Mouse (Mus musculus) gastrocnemius, postnatal 36 days (tissue): Measurements from ENCODE around the gene Igsf21. TPM values are rescaled to one million over a fixed set of nuclear protein-coding genes. Genes with fewer than 3 reads are reported as not detected.

Source experiments
- DNase-seq, 2 experiments: peaks; one replicate each; pipeline ENCODE4 v3.0.0; 2022
- intact Hi-C: fragments of 180-260 bp; cut with DNase I; formaldehyde crosslinking; loops from one replicate; pipeline ENCODE4 v1.15.1; 2025
- total RNA-seq, 2 experiments: library from RNA; stranded (reverse); gene quantifications; 2 replicates each; pipeline ENCODE4 v1.2.3; 2021

The Igsf21 gene
- total RNA-seq, 2 experiments from 2014 or later = 0.18 TPM; not detected in 1

DNA sequence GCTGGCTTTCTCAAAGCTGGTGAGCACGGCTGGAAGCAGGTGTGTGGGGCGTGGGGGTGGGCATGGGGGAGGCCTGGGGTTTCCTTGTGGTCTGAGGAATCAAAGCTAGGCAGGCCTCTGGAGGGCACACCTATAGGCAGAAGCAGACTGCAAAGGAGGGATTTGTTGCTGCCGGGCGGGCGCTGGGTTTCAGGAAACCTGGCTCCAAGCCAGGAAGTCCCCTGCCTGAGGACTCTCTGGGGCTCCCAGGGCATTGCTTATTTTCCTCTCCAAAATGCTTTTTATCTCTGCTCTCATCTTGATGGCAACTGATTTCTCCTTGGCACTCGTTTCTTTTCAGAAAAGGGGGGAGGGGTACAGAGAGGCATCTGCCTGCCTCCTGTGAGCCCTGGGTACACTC is 141.8 kb downstream of the Igsf21 start:
- intact Hi-C loops = no loop called here
- no peak for DNase-seq

DNA sequence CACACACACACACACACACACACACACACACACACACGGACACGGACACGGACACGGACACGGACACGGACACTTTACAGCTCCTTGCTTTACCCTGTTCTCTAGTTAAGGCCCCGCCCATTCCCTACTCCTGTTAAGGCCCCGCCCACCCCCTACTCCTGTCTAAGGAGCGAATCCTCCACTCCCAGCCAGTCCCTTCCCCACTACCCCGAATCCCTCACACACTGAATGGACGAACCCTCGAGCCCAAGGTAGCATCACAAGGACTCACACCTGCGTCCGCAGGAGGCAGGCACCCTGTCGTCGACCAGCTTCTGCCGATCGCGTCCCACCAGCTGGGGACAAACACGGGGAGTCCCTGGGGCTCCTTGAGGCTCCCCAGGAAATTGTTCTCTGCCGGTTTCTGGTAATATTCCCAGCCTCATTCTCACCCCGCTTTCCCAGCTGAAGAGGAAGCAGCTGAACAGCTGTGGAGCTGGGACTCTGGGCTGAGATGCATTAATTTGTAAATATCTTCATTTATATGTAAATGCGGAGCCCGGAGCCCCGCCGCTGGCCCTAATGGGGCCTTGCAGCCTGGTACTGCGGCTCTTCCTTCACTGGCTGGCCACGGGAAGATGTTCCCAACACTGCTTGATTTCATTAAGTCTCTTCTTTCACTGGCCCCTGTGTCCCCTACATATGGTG is 143.1 kb downstream of the Igsf21 start:
- DNase-seq = no peak
- intact Hi-C loops = no loop called here

DNA sequence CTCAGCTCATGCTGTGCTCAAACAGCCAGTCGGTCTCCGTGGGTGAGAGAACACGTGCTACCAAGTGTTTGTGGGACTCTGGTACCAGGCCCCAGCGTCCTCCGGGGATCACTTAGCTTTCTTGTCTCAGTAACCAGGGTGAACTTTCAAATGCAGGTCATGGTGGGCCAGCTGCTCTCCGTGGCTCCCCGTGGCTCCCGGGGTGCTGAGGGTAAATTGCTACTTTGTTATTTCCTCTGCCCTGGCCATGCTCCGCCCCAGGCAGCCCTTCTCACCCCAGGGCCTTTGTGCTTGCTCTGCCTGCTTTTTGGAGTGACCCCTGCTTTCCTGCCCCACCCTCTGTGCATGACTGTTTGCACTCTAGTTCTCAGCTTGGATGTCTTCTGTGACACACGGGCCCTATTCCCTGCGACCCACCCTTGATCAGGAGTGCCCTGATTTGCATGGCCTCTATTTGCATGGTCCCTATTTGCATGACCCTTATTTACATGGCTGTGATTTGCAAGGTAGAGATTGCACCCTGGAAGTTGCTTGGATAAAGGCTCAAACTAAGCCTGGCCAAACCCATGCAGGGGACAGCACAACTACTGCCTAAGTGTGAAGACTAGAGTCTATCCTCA is 143.9 kb downstream of the Igsf21 start:
- intact Hi-C loops = no loop called here
- DNase-seq = no peak

DNA sequence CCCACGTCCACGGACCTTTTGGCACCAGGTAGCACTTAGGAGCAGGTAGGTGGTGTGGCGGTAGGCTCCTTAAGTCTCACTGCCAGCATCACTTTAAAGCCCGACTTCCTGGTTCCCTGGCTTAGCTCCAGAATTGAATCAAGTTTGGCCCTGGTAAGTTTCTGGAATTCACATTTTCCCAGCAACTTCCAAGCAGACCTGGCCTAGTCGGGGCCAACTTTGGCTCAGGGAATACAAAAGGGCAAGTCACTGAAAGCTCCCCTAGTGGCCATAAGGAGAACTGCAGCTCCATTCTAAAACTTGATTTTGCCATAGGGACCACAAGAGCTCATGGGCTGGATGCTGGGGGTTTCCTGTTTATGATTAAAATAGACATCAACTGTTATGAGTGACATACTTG is 145.5 kb downstream of the Igsf21 start:
- DNase-seq = no peak
- intact Hi-C loops = no loop called here

DNA sequence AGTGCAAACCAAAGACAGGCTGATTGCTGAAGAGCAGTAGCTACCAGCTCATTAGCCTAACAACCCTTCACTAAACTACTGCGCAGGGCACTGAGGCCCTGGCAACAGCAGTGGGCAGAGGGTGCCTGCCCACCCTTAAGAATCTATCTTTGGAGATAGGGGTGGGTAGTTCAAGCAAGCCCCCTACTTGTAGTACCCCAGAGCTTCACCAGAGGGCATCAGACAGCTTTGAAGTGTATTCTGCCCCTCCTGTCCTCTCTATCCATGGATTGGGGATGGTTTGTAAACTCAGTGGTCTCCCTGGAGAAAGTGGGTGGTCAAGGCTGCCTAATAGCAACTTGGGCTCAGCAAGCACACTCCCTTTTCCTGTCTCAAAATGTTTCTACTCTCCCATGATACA is 146.4 kb downstream of the Igsf21 start:
- intact Hi-C loops = no loop called here
- no peak for DNase-seq

DNA sequence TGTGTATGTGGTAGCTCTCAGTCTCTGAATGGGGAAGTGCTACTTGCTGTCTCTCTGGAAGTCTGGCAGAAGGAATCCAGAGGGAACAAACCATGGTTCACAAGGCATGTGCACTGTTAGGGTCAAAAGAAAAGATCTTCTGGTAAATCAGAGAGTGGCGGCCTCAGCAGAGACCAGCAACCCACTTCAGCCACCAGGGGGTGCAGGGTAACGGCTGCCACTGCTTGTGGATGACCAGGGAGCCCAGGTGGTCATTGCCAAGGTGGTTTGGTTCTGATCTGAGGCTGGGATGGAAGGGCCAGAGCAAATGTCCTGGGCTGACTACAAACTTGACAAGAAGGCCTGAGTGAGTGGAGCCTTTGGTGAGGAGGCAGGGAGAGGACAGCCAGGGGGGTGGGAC is 150.3 kb downstream of the Igsf21 start:
- no peak for DNase-seq
- intact Hi-C loops = no loop called here

DNA sequence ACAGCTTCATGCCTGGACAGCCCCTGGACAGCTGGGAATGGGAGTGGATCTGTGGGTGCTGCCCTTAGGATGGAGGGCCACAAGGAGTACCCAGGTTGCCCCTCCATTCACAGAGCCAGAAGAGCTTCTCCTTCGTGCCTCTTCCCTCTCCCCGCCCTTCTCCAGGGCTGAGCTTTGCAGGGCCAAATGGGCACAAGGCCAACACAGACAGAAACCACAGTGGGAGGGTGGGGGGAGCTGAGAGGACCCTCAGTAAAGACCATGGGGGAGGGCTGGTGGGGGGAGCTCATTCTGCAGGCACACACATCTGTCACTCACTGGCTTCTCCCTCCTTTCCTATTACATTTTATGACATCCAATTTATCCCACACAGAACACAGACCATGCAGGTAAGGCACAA is 151.7 kb downstream of the Igsf21 start:
- intact Hi-C loops = no loop called here
- no peak for DNase-seq

DNA sequence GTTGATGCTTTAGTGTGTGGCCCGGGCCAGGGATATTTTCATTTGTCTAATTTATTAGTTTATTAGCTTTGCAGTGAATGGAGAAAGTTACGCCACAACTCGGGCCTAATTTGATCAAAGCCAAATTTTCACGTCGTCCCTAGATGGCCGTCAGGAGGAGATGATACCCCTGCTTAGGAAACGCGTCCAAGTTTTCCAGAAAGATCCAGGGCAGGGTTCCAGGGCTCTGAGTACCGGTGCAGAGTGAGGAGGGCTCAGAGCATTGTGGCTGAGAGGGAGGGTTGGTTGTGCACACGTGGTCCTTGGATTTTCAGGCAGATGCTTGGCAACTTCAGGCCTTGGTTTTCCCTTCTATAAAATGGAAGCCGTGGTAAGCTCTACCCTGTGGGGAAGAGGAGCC is 154.2 kb downstream of the Igsf21 start:
- intact Hi-C loops = no loop called here

DNA sequence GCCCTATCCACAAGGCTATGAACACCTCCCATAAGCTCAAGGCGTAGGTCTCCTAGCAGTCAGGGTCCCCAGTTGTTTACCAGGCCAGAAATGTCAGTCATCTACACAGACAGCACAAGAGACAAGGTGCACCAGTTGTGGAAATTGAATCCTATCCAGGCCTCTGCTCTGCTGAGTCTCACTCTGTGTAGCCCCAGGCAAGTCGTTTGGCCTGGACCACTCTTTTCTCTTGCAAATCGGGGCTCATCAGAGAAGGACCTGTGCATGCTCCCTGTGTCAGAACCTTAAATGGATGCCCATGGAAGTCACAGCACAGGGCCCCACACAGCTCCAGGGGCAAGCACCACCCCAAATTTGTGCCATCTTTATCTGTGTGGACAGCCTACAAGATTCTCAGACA is 154.9 kb downstream of the Igsf21 start:
- no peak for DNase-seq
- intact Hi-C loops = no loop called here

More for the DNA sequence above, 154.2 kb downstream of the Igsf21 start:
- no peak for DNase-seq

DNA sequence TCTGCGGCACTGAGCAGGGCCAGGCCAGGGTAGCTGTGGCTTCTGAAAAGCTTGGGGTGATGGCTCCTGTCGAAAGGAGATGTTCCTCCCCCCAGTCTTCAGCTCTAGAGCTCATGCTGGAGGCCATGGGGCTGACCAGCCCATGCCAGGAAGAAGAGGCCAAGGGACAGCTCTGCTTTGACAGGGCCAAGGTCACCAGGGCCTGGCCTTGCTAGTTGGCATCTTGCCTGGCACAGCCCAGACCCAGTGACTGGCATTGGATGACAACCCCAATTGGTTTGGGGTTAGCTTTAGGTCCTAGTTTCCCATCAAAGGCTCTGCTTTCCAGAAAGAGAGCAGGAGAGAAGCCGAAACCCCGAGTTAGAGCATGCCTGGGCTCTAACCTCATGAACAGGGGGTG is 156.9 kb downstream of the Igsf21 start:
- no peak for DNase-seq
- intact Hi-C loops = loop anchor here (5.0 kb wide), 1 partner anchor 217 kb away; no protein-coding TSS in a partner anchor

DNA sequence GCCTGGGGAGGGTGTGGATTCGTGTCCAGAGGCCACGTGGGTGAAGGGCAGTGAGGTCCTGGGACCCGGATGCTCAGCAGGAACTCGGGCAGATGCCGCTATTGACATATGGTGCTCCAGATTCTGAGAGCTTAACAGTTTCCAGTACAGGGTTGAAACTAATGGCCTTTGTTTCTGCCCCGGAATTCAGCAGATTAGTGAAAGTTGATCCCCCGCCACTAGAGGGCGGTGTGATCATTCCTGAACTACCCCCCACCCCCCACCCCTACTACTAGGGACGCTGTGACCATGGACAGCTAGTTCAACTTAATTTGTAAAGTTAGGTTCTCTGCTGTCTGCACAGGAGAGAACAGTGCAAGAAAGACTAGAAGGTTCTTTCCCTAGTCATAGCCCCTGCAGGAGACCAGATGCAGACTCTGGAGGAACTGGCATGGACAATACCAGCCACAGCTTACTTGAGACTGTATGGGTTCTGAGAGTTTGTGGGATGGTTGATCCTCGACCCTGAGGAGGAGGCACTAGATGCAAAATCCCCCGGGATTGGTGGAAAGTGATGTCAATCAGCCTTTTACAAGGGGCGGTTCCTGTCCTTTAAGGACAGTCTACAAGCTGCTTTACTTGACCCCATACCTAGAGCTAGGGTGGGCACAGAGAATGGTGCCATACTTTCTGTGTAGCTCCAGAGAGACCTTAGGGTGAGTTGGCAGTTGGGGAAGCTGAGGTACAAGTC is 157.7 kb downstream of the Igsf21 start:
- intact Hi-C loops = loop anchor here (5.0 kb wide), 1 partner anchor 217 kb away; no protein-coding TSS in a partner anchor
- DNase-seq = no peak

DNA sequence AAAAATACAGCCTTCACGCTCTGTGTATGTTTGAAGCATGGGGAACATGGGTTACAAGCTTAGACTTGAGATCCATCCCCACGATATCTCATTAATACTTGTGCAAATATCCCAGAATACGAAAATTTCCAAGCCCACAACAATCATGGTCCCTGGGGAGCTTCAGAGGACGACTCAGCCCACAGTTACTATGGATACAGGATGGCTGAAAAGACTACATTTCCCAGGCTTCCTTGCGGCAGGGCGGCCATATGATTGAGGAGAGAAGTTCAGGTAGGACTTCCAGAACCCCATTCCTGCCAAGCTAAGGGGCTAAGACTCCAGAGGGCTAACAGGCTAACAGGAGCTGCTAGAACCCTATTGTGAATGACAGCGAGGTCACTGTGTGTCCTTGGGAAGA is 160.4 kb downstream of the Igsf21 start:
- intact Hi-C loops = loop anchor here (5.0 kb wide), 1 partner anchor 214 kb away; no protein-coding TSS in a partner anchor
- no peak for DNase-seq

DNA sequence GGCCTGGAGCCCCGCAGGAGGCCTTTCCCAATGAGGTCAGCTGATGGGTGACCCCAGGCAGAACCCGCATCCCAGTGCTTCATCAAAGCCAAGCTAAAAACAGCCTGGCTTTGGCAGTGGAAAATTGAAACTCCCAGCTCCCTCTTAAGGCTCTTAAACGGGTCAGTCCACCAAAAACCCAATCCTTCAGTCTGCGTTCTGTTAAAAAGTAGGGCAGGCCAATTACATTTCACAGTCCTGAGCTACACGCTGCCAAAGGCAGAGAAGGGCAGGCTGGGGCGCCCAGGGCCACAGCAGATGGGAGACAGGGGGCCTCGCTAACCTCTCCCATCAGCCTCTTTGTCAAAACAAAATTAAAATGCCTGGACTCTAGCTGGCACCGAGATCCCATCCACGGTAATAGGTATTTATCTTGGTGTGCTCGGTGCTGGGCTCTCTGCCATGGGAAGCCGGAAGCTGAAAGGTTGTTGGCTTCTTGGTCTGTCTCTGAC is 162.0 kb downstream of the Igsf21 start:
- DNase-seq = no peak
- intact Hi-C loops = loop anchor here (5.0 kb wide), 1 partner anchor 212 kb away; no protein-coding TSS in a partner anchor

DNA sequence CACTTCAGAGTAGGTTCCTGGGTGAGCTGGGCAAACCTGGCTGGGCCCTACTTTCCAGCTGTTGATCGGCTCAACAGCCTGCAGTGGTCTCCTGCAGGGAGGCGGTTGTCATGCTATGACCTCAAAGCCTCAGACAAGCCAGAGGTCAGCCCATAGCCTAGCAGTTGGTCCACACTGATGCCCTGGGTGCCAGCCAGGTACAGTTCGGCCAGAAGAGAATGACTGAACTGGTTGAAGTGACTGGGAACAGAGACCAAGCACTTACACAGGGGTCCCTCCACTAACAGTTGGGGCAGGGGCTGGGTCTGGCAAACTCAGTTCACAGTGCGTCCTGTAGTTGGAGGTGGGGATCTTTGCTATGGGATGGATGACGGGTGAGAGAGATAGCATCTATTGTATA is 162.5 kb downstream of the Igsf21 start:
- intact Hi-C loops = no loop called here
- no peak for DNase-seq

DNA sequence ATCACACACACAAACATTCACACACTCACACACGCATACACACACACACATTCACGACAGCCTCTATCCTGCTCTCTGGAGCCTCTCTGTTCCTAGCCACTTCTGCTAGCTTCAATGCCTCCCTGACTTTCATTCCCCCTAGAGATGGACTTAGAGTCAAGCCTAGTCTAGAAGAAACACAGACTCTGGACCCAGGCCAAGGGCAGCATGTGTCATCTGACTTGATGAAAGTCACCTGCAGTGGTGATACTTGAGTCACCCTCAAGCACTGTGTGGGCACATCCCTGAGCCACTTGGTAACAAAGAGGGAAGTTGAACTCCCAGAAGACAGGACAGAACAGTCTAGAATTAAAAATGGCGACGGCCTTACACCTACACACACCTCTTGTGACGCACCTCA is 168.2 kb downstream of the Igsf21 start:
- intact Hi-C loops = no loop called here
- no peak for DNase-seq

DNA sequence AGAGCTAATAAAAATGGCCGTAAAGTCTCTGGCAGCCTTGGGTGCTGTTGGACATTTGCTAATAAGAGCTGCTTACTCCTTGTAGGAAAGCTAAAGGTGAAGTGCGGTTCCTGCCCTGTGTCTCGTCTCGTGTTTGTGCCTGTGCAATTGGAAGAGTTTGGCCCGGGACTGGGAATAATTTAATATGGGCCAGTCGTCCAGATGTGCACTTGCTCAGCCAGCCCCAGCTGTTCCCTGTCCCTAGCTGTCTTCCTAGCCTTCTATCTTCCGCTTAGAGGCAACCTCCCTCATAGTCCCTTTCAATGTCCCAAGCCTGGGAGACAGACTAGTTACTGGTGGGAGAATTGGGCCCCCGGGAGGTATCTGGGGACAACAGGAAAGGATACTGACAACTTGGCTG is 169.0 kb downstream of the Igsf21 start:
- intact Hi-C loops = no loop called here
- no peak for DNase-seq

DNA sequence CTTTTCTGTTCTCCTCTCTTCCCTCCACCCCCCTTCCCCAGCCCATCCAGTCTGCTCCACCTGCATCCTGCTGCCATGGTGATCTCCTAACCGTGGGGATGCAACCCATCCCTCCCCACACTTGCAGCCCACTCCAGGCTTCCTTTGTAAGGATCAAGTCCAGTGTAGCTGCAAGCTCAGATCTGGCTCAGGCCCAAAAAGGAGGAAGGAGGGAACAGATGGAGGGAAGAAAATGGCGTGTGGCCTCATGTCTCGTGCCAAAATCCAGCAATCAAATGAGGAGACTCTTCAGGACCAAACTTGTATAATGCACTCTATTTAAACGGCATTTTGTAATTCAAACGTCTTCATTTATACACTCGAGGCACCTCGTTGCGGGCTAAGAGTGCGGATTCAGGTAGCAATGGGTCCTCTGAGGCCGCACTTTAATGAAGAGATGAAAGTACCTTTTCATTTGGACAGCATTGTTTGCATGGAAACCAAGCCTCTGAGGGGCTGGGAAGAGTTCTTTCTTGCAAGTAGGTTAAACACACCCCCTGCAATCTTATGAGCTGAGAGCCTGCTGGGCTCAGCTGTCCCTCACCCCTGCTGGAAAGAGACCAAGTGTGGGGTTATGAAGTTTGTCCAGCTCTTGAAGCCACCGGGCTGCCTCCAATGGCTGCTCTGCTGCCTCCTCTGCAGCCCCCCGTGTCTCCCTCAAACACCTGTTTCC is 169.6 kb downstream of the Igsf21 start:
- DNase-seq = no peak
- intact Hi-C loops = no loop called here

DNA sequence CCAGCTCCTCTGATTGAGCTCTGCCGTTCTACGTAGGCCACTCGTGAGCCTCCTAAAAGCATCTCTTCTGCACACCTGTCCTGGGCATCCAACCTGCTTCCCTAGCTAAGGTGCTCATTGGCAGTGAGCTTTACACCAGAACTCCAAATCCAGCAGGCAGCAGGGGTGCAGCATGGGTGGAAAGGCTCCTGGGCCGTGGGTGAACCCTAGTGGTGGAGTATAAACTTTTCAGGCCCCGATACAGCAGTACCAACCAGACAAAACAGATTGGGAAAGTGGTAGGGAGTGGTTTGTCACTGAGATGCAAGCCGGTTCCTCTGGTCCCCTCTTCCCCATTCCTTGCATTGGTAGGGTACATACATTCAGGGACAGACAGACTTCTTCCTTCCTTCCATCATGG is 170.2 kb downstream of the Igsf21 start:
- intact Hi-C loops = no loop called here
- DNase-seq = no peak

DNA sequence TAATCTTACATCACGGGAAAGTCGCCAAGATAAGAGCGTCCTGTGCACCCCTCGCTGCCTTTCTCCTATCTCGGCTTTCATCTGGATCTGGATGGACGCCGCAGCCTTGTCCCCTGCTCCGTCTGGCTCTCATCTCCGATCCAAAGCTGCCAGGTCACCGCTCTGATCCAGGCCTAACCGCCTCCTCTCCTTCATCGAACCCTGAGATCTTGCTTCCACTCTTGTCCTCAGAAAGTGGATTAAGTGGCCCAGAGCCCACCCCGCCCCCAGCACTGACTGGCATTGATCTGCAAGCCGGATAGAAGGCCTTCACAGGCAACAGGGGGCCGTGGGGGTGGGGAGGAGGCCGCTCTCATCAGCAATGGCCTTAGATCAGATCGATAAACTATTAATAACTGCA is 175.5 kb downstream of the Igsf21 start:
- intact Hi-C loops = no loop called here
- no peak for DNase-seq

DNA sequence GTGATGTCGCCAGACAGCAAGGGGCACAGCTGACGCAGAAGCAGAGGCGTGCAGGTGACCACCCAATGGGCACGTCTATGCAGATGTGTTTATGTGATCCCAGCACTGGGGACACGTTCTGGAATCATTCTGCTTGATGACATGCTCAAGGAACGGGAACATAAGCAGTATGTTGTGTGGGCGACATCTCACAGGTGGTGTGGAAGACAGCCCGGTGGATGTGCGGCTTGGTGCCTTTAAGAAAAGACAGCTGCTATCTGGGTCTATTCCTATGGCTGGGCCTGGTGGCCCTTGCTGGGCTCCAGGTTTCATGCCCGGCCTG is 176.3 kb downstream of the Igsf21 start:
- intact Hi-C loops = no loop called here
- no peak for DNase-seq
